Mouse (Mus musculus): Measurements from ENCODE around the gene Gm45062. TPM values are rescaled to one million over a fixed set of nuclear protein-coding genes. Genes with fewer than 3 reads are reported as not detected.
A peak's percentile ranks its signal among the peaks of the same experiment; 100 is the strongest.

Gm45062 gene
- polyA plus RNA-seq, 1 experiment from 2014 or later = 8.1 TPM

DNA sequence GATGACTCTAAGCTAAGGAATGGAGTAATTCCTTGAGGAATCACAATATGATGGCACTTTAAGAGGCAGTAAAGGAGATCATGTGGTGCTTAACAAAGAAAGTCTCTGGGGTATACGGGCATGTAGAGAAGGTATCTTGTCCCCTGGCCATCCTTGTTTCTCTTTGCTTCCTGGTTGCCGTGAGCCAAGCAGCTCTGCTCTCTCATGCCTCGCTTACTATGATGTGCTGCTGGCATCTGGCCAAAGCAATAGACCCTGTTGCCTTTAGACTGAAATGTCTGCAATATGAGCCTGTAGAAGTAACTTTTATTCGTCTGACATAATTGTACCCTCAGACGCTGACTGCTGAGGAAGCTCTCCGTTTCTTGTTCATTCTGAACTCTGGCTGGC, 238.6 kb downstream of the Gm45062 start:
- Histone ChIP-seq H3K4me3 (replicated peaks) (no peak overlapping the region), H3K4me2 (replicated peaks) (no peak overlapping the region), H3K27me3 (no peaks in the 10 kb centered on the region), H3K4me1 (no peaks in the 10 kb centered on the region), H3K9ac (no peak overlapping the region), H3K27ac (replicated peaks) (no peak overlapping the region), H3K36me3 (no peaks in the 10 kb centered on the region), H3K9me3 (replicated peaks) (no peaks in the 10 kb centered on the region)
- no peak for ATAC-seq (ENCODE audit: insufficient number of reproducible peaks, low FRiP score, low TSS enrichment, low read depth)
- 37% methylated on average over 6 of the region's 6 CpGs for WGBS

DNA sequence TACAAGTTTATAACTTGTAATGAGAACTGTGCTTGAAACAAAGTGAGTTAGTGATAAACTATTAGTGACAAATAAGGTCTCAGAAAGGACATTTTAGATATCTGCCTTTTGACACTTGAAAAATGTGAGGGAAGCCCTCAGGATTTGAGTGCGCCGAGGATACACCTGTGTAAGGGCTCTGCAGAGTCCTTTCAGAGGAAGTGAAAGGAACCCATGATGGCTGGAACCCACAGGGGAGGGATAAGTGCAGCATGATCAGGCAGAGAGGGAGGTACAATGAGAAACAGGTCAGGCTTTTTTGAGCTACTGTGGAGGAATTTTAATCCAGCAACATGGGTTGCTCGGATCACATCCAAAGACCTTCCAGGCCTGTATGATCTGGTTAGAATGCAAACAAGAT, 239.7 kb downstream of the Gm45062 start:
- Histone ChIP-seq H3K9me3 (replicated peaks) (no peaks in the 10 kb centered on the region), H3K9ac (no peak overlapping the region), H3K4me1 (no peaks in the 10 kb centered on the region), H3K36me3 (no peaks in the 10 kb centered on the region), H3K4me2 (replicated peaks) (no peak overlapping the region), H3K27ac (replicated peaks) (no peak overlapping the region), H3K4me3 (replicated peaks) (no peak overlapping the region), H3K27me3 (no peaks in the 10 kb centered on the region)
- no peak for ATAC-seq (ENCODE audit: insufficient number of reproducible peaks, low FRiP score, low TSS enrichment, low read depth)
- WGBS = 79% methylated on average over 3 of the region's 3 CpGs

DNA sequence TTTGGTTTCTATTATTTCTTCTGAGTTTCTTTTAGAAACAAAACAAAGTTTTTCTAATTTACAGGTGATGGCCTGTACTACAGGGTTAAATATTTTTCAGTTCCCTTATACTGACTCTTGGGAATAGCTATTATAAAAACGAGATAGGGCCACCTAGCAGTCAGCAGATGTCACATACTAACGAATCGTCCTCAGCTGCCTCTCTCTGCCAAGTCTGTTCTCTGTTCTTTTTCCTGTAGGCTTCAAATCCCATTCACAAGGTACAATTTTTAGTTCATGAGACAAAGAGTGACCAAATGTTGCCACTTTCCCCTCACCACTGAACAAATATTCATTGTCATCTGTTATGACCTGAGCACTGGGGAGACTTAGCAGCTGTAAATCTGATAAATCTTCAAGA, 244.7 kb downstream of the Gm45062 start:
- H3K27ac ChIP-seq (replicated peaks) = no peak overlapping the region
- no peaks in the 10 kb centered on the region for H3K9me3 ChIP-seq (replicated peaks)
- H3K4me3 ChIP-seq (replicated peaks) = no peak overlapping the region
- no peaks in the 10 kb centered on the region for H3K27me3 ChIP-seq
- 38% methylated on average over 3 of the region's 3 CpGs for WGBS
- no peaks in the 10 kb centered on the region for H3K4me1 ChIP-seq
- no peak overlapping the region for H3K9ac ChIP-seq
- ATAC-seq (ENCODE audit: insufficient number of reproducible peaks, low FRiP score, low TSS enrichment, low read depth) = no peak
- no peak overlapping the region for H3K4me2 ChIP-seq (replicated peaks)
- no peaks in the 10 kb centered on the region for H3K36me3 ChIP-seq

- WGBS = 80% methylated on average over 6 of the region's 6 CpGs
- no peak overlapping the region for H3K27ac ChIP-seq (replicated peaks)
- no peak overlapping the region for H3K4me3 ChIP-seq (replicated peaks)
These were observed 245.4 kb downstream of the Gm45062 start for GRCm38 (mm10) chr6:8504521-8505228.

DNA sequence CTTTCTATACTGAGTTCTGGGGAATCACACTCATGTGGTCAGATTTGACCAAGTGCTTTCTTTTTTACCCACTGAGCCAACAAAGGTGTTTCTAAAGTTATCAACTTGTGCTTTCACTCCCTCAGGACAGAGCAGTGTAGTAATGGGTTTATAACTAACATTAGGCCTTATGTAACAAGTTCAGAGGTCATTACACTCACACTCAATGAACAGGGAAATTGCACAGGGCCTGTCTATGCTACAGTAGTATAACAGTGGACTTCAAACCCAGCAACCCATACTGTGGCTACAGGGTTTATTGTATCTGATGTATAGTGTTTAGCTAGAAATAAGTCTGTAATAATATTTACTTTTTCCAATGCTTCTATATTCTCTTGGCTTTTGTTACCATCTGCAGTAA, 247.4 kb downstream of the Gm45062 start:
- Histone ChIP-seq H3K9ac (no peak overlapping the region), H3K36me3 (no peaks in the 10 kb centered on the region), H3K4me1 (peaks cover 5% of the 10 kb centered on the region), H3K27me3 (no peaks in the 10 kb centered on the region), H3K9me3 (replicated peaks) (no peaks in the 10 kb centered on the region), H3K27ac (replicated peaks) (no peak overlapping the region), H3K4me3 (replicated peaks) (no peak overlapping the region), H3K4me2 (replicated peaks) (no peak overlapping the region)
- no peak for ATAC-seq (ENCODE audit: insufficient number of reproducible peaks, low FRiP score, low TSS enrichment, low read depth)

More at GRCm38 (mm10) chr6:8504521-8505228, 245.4 kb downstream of the Gm45062 start:
- Histone ChIP-seq H3K4me1 (no peaks in the 10 kb centered on the region), H3K9me3 (replicated peaks) (no peaks in the 10 kb centered on the region), H3K9ac (no peak overlapping the region), H3K27me3 (no peaks in the 10 kb centered on the region), H3K4me2 (replicated peaks) (no peak overlapping the region), H3K36me3 (no peaks in the 10 kb centered on the region)
- no peak for ATAC-seq (ENCODE audit: insufficient number of reproducible peaks, low FRiP score, low TSS enrichment, low read depth)

DNA sequence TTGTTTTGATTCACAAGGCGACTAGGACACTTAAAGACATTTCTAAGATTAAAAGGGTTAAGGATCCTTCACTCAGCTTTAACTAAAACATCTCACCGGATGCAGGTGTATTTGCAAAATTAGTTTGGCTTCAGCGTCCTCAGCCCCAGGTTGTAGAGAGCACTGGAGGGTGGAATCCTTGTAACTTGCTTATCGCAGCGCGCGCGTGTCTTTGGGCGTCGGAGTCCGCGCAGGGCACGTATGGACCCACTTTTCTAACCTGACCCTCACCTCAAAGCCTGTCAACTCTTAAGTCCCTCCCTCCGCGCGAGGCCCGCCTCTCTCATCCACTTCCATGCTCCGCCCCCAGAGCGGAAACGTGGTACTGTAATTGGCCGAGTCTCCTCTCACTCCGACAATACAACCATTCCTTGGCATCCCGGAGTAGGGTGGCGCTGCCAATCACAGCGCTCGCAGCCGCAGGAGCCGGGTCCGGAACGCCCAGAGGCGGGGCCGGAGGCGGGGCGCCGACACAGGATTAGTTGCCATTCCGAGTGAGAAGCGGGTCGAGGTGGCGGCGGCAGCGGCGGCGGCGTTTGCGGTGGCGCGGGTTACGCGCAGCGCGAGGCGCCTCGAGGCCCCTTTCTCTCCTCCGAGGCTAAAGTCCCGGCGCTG, 249.8 kb downstream of the Gm45062 start:
- Histone ChIP-seq H3K4me3 (replicated peaks) (peak overlapping the region; percentile 90), H3K9me3 (replicated peaks) (no peaks in the 10 kb centered on the region), H3K27ac (replicated peaks) (peak overlapping the region; percentile 97), H3K9ac (peak overlapping the region; percentile 87), H3K36me3 (no peaks in the 10 kb centered on the region), H3K27me3 (no peaks in the 10 kb centered on the region), H3K4me1 (peaks cover 14% of the 10 kb centered on the region), H3K4me2 (replicated peaks) (peak overlapping the region; percentile 82)
- peak; percentile 98 for ATAC-seq (ENCODE audit: insufficient number of reproducible peaks, low FRiP score, low TSS enrichment, low read depth)
- WGBS = under 1% methylated on average over 56 of the region's 56 CpGs

DNA sequence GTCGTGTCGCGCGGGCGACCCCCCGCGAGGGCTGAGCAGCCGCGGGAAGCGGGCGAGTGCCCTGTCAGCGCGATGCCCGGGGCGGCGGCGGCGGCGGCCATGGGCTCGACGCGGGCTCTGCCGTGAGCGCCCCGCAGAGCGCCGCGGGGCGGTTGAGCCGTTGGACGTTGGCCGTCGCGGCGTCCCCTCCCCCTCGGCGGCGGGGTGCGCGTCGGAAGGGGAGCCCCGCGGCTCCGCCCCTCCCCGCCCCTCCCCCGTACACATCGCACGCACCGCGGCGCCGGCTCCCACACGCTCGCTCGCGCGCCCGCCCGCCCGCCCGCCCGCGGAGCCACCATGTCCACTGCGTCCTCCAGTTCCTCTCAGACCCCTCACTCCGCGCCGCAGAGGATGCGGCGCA, 250.3 kb downstream of the Gm45062 start, which contains the start of gene Glcci1:
Glcci1 (plus strand) TSS at position 50 of the 400 bp plus-strand sequence.
- peak within 1 kb of the TSS; percentile 87 for H3K9ac ChIP-seq
- H3K27me3 ChIP-seq = no peaks in the 10 kb centered on the region
- H3K4me3 ChIP-seq (replicated peaks) = peak within 1 kb of the TSS; percentile 90
- no peaks in the 10 kb centered on the region for H3K36me3 ChIP-seq
- H3K27ac ChIP-seq (replicated peaks) = peak within 1 kb of the TSS; percentile 97
- peak; percentile 84 for ATAC-seq (ENCODE audit: insufficient number of reproducible peaks, low FRiP score, low TSS enrichment, low read depth)
- H3K4me1 ChIP-seq = peaks cover 14% of the 10 kb centered on the region
- WGBS = under 1% methylated on average over 38 of the region's 69 CpGs
- H3K4me2 ChIP-seq (replicated peaks) = peak within 1 kb of the TSS; percentile 82
- no peaks in the 10 kb centered on the region for H3K9me3 ChIP-seq (replicated peaks)

DNA sequence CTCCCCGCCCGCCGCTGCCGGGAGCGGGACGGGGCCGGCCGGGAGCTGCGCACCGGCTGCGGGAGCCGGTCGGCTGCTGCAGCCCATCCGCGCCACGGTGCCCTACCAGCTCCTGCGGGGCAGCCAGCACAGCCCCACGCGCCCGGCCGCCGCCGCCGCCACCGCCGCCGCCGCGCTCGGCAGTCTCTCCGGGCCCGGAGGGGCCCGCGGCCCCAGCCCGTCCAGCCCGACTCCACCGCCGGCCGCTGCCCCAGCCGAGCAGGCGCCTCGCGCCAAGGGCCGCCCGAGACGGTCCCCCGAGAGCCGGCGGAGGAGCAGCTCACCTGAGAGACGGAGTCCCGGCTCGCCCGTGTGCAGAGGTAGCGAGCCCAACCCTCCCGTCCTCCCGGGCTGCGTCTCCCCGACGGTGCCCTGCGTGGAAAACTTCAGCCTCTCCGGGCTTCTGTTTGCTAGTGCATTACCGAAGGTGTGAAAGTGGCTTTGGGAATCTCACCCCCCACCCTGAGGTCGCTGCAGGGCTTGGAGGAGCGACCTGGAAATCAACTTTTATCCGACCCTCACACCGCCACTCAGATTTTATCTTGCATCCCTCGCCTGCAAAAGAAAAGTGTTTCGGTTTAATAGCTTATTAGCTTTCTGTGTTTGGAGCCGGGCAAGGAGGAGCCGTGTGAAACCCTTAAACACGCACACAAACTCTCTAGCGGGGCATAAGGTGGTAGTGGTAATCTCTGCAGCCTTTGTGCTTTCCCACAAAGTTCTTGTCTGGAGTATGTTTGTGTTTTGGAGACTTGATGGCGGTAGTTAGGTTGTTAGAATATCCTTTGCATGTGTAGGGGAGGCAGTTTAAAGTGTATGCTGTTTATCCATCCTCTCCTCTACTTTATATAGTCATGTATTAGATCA, 251.0 kb downstream of the Gm45062 start:
- H3K4me2 ChIP-seq (replicated peaks) = peak overlapping the region; percentile 82
- H3K9ac ChIP-seq = peak overlapping the region; percentile 87
- H3K4me3 ChIP-seq (replicated peaks) = peak overlapping the region; percentile 90
- H3K9me3 ChIP-seq (replicated peaks) = no peaks in the 10 kb centered on the region
- H3K27me3 ChIP-seq = no peaks in the 10 kb centered on the region
- no peaks in the 10 kb centered on the region for H3K36me3 ChIP-seq
- peak; percentile 0; the same call in 1 of the 2 replicates for ATAC-seq (ENCODE audit: insufficient number of reproducible peaks, low FRiP score, low TSS enrichment, low read depth)
- H3K27ac ChIP-seq (replicated peaks) = peak overlapping the region; percentile 97
- peaks cover 14% of the 10 kb centered on the region for H3K4me1 ChIP-seq
- under 1% methylated on average over 45 of the region's 73 CpGs for WGBS

DNA sequence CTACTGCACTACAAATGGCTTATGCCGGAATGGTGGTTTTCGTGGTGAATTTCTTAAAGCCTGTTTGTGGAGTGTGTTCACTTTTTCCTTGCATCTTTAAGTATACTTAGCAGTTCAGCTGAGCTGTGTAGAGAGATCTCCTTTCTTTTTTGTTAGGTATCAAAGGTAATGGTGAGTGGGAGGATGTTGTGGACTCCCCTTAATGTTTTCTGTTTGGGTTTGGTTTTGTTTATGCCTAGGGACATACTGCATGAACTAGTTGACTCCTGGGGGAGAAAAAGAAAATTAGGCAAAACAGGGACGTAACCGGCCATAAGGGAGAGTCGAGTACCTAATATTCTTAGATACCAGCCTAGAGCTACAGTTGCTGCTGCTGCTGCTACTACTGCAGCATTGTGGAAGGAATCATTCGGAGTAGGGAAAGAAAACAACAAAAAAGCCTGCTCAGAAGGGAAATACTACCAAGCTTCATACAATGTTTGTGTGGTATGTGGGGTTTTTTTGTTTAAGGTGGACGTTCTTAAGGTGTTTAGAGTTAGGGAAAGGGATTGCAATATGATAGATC, 251.7 kb downstream of the Gm45062 start:
- peak overlapping the region; percentile 90 for H3K4me3 ChIP-seq (replicated peaks)
- no peak for ATAC-seq (ENCODE audit: insufficient number of reproducible peaks, low FRiP score, low TSS enrichment, low read depth)
- H3K36me3 ChIP-seq = no peaks in the 10 kb centered on the region
- no peaks in the 10 kb centered on the region for H3K9me3 ChIP-seq (replicated peaks)
- H3K4me2 ChIP-seq (replicated peaks) = peak overlapping the region; percentile 82
- H3K27ac ChIP-seq (replicated peaks) = peak overlapping the region; percentile 97
- WGBS = 6% methylated on average over 7 of the region's 7 CpGs
- no peaks in the 10 kb centered on the region for H3K27me3 ChIP-seq
- peak overlapping the region; percentile 87; the same call in 1 of the 2 replicates for H3K9ac ChIP-seq
- H3K4me1 ChIP-seq = peaks cover 14% of the 10 kb centered on the region

DNA sequence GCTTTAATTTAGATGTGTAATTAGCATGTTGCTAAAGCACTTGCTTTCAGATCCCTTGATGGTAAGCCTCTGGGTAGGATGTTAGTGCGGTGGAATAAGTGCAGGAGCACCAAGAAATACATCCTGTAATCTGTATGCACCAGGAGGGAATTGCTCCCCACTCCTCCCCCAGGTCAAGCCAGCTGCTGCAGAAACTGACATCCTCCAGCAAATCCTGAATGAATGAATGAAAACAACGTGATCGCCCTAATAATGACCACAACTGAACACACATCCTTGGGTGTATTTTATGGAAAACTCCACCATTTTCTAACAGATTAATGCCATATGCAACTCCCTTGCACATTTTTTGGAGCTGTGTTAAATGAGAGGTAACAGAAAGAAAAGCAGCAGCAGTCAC, 252.2 kb downstream of the Gm45062 start:
- Histone ChIP-seq H3K9ac (0 out of 2 replicates have a peak overlapping the region, but pooled peaks have one; percentile 2), H3K36me3 (no peaks in the 10 kb centered on the region), H3K9me3 (replicated peaks) (no peaks in the 10 kb centered on the region), H3K27ac (replicated peaks) (no peak overlapping the region), H3K4me1 (peaks cover 14% of the 10 kb centered on the region), H3K27me3 (no peaks in the 10 kb centered on the region), H3K4me2 (replicated peaks) (peak overlapping the region; percentile 82), H3K4me3 (replicated peaks) (peak overlapping the region; percentile 90)
- no peak for ATAC-seq (ENCODE audit: insufficient number of reproducible peaks, low FRiP score, low TSS enrichment, low read depth)
- 7% methylated on average over 3 of the region's 3 CpGs for WGBS

DNA sequence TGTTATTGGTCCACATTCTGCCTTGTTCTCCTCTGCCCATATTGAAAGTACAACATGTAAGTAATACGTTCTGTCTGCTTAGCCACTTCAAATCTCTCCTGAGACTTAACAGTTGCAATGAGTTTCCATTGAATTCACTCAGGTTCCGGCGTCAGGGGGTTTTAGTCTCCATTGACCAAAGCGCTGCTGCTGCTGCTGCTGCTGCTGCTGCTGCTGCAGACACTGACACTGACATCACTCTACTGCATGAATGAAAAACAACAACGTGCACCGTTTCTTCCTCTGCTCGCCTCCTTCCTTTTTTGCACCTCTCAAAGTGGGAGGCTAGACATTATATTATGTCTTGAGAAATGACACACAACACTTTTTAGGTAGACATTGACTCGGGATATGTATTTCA, 253.2 kb downstream of the Gm45062 start:
- H3K27me3 ChIP-seq = no peaks in the 10 kb centered on the region
- H3K9me3 ChIP-seq (replicated peaks) = no peaks in the 10 kb centered on the region
- peak overlapping the region; percentile 82 for H3K4me2 ChIP-seq (replicated peaks)
- H3K4me1 ChIP-seq = peaks cover 14% of the 10 kb centered on the region
- H3K36me3 ChIP-seq = no peaks in the 10 kb centered on the region
- 26% methylated on average over 8 of the region's 8 CpGs for WGBS
- H3K27ac ChIP-seq (replicated peaks) = no peak overlapping the region
- H3K4me3 ChIP-seq (replicated peaks) = peak overlapping the region; percentile 90; the same call in 1 of the 2 replicates
- no peak overlapping the region for H3K9ac ChIP-seq
- ATAC-seq (ENCODE audit: insufficient number of reproducible peaks, low FRiP score, low TSS enrichment, low read depth) = no peak

Data from embryonic facial prominence, embryonic 15.5 days (tissue).